In the genomic region with DNA sequence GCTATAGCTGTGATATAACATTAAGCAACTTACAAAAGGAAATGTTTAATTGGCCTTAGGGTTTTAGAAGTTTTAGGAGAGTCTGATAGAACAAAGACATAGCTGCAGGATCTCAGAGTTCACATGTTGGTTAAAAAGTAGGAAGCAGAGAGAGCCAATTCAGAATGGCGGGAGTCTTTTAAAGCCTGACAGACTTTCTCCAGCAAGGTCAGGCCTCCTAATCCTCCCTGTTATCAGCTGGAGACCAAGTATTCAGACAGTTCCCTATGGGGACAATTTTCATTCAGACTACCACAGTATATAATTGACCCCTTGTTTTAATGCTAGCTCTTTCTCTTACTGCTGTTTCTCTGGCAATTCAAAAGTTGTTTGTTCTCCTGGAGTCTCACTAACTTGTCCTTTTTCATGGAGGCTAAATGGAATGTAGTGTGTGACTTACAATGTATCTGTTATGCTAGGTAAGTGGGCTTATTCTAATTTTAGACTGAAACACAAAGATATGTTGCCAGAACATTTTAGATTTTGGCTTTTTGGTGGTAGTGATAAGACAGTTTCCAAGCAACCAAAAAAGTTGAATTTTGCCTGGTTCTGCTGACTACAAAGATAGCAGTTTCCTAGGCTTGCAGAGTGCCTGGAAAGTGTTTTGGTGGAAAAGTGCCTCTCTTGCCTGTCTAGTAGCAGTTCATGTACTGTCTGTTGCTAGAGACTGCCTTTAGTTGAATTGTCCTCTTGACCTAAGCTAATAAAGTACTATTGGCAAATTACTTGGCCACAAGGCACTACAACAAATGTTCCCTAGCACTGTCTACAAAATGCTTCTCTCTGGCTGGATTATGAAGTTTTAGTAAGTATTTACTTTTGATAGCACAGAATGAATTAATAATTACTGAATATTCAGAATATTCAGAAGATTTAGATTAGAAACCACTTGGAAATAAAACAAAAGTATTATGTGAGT, we compare ENCODE assay signal across 28 mouse cellular contexts. TPM values are rescaled to one million over a fixed set of nuclear protein-coding genes. Genes with fewer than 3 reads are reported as not detected.
A peak's percentile ranks its signal among the peaks of the same experiment; 100 is the strongest.
DNase-seq lines count a peak whose midpoint lies in the region; ATAC-seq lines count a peak whose summit lies in the region.
"Had no signal": no experiment of that assay in that cellular context is flagged by ENCODE, and none has a peak within 500 bp of the region (broad histone marks: within the 10 kb centered on the region; RNA-seq: fewer than 3 reads in every experiment).

No protein-coding gene starts in this region.

- WGBS in hindbrain, embryonic 13.5 days: 60% methylated on average over 1 of the region's 1 CpGs
- 69% methylated on average over 1 of the region's 1 CpGs for WGBS in hindbrain, embryonic 10.5 days
- WGBS in liver, embryonic 15.5 days (ENCODE audit: insufficient replicate concordance): 21% methylated on average over 1 of the region's 1 CpGs

- no peaks in the 10 kb centered on the region for H3K27me3 ChIP-seq in hindbrain, embryonic 13.5 days
- H3K27me3 ChIP-seq in hindbrain, embryonic 10.5 days (ENCODE audit: insufficient read depth, poor library complexity, severe bottlenecking): no peaks in the 10 kb centered on the region
- no peaks in the 10 kb centered on the region for H3K27me3 ChIP-seq in liver, embryonic 15.5 days
- H3K27me3 ChIP-seq: CH12.LX; forebrain, embryonic 12.5 days; hindbrain, embryonic 12.5 days; kidney, embryonic 15.5 days; limb, embryonic 15.5 days; midbrain, embryonic 13.5 days had no signal

- H3K4me3 ChIP-seq in hindbrain, embryonic 13.5 days: no peak overlapping the region
- H3K4me3 ChIP-seq in hindbrain, embryonic 10.5 days: no peak overlapping the region
- no peak overlapping the region for H3K4me3 ChIP-seq in liver, embryonic 15.5 days (replicated peaks)
- H3K4me3 ChIP-seq: embryonic facial prominence, embryonic 10.5 days; forebrain, embryonic 12.5 days; heart, embryonic 10.5 days; hindbrain, embryonic 12.5 days; kidney, embryonic 15.5 days; limb, embryonic 15.5 days; midbrain, embryonic 13.5 days had no signal

- no peaks in the 10 kb centered on the region for H3K9me3 ChIP-seq in hindbrain, embryonic 13.5 days
- no peaks in the 10 kb centered on the region for H3K9me3 ChIP-seq in hindbrain, embryonic 10.5 days
- no peaks in the 10 kb centered on the region for H3K9me3 ChIP-seq in liver, embryonic 15.5 days (replicated peaks)
- H3K9me3 ChIP-seq: embryonic facial prominence, embryonic 10.5 days; forebrain, embryonic 12.5 days; G1E; heart, embryonic 10.5 days; hindbrain, embryonic 12.5 days; kidney, embryonic 15.5 days; limb, embryonic 15.5 days; midbrain, embryonic 13.5 days had no signal

- no peak for DNase-seq in hindbrain, embryonic 10.5 days (ENCODE audit: low spot score)
- peak; percentile 26 for DNase-seq in MEL-GATA-1-ER (ENCODE audit: extremely low read depth, low read depth)
- DNase-seq in brain, adult 2 months (ENCODE audit: low read depth, low spot score): peak; percentile 9
- no peak for DNase-seq in thymus, postnatal 4 days
- DNase-seq in spleen, postnatal 14 days (ENCODE audit: low spot score in 2 of 2): no peak
- DNase-seq: adrenal gland, postnatal 14 days; B cell, adult 2 months; cerebellum, adult 11 months; cerebellum, adult 9-11 months; heart, postnatal 10 days; kidney, adult 11 months; kidney, postnatal 36 days; left cerebral cortex, postnatal 4 days; lung, postnatal 10 days; retina, postnatal 1 day; thymus, adult 2 months had no signal

- H3K4me2 ChIP-seq in hindbrain, embryonic 13.5 days: no peak overlapping the region
- H3K4me2 ChIP-seq in liver, embryonic 15.5 days: no peak overlapping the region
- H3K4me2 ChIP-seq: forebrain, embryonic 12.5 days; hindbrain, embryonic 12.5 days; kidney, embryonic 15.5 days; limb, embryonic 15.5 days; midbrain, embryonic 13.5 days had no signal

- H3K4me1 ChIP-seq in hindbrain, embryonic 13.5 days (replicated peaks): no peaks in the 10 kb centered on the region
- no peaks in the 10 kb centered on the region for H3K4me1 ChIP-seq in hindbrain, embryonic 10.5 days (replicated peaks)
- H3K4me1 ChIP-seq in liver, embryonic 15.5 days (replicated peaks): peaks cover 10% of the 10 kb centered on the region; the same call in 1 of the 2 replicates
- H3K4me1 ChIP-seq: embryonic facial prominence, embryonic 10.5 days; forebrain, embryonic 12.5 days; heart, embryonic 10.5 days; hindbrain, embryonic 12.5 days; kidney, embryonic 15.5 days; limb, embryonic 15.5 days; midbrain, embryonic 13.5 days had no signal

- no peak for ATAC-seq in hindbrain, embryonic 13.5 days (ENCODE audit: low FRiP score)
- ATAC-seq in liver, embryonic 15.5 days (ENCODE audit: insufficient read depth): no peak
- ATAC-seq: midbrain, embryonic 13.5 days had no signal

- H3K36me3 ChIP-seq in hindbrain, embryonic 13.5 days: peaks cover 2% of the 10 kb centered on the region
- H3K36me3 ChIP-seq in hindbrain, embryonic 10.5 days: peaks cover 58% of the 10 kb centered on the region
- no peaks in the 10 kb centered on the region; the same call in 1 of the 2 replicates for H3K36me3 ChIP-seq in liver, embryonic 15.5 days (replicated peaks)

- H3K9ac ChIP-seq in hindbrain, embryonic 13.5 days: no peak overlapping the region
- H3K9ac ChIP-seq in liver, embryonic 15.5 days: no peak overlapping the region
- H3K9ac ChIP-seq: forebrain, embryonic 12.5 days; hindbrain, embryonic 12.5 days; kidney, embryonic 15.5 days; limb, embryonic 15.5 days; midbrain, embryonic 13.5 days had no signal

- H3K27ac ChIP-seq in hindbrain, embryonic 13.5 days: 0 out of 2 replicates have a peak overlapping the region, but pooled peaks have one; percentile 8
- no peak overlapping the region for H3K27ac ChIP-seq in hindbrain, embryonic 10.5 days
- 0 out of 2 replicates have a peak overlapping the region, but pooled peaks have one; percentile 14 for H3K27ac ChIP-seq in liver, embryonic 15.5 days (replicated peaks)
- H3K27ac ChIP-seq: embryonic facial prominence, embryonic 10.5 days; forebrain, embryonic 12.5 days; heart, embryonic 10.5 days; hindbrain, embryonic 12.5 days; kidney, embryonic 15.5 days; limb, embryonic 15.5 days; midbrain, embryonic 13.5 days; stomach, postnatal 0 days had no signal

RNA-seq across cellular contexts. Expression of a gene that starts 15.5 kb away (rescaled TPM):
- 27.4 and 29.5 TPM in 2 replicates for polyA plus RNA-seq in hindbrain, embryonic 13.5 days (2015; fragmentation: Nextera tagmentation; extraction: Ambion mirVana)
- 27.0 and 27.1 TPM in 2 replicates for polyA plus RNA-seq in hindbrain, embryonic 10.5 days (2016; fragmentation: Nextera tagmentation; extraction: Ambion mirVana)
- 16.9 and 20.3 TPM in 2 replicates for polyA plus RNA-seq in liver, embryonic 15.5 days (2015; fragmentation: Nextera tagmentation; extraction: Ambion mirVana)

RNA-seq across cellular contexts. Expression of a gene that starts 39.0 kb away (rescaled TPM):
- polyA plus RNA-seq in hindbrain, embryonic 13.5 days (2015; fragmentation: Nextera tagmentation; extraction: Ambion mirVana): 33.0 and 35.6 TPM in 2 replicates
- polyA plus RNA-seq in hindbrain, embryonic 10.5 days (2016; fragmentation: Nextera tagmentation; extraction: Ambion mirVana): 42.1 and 54.9 TPM in 2 replicates
- 6.5 and 7.0 TPM in 2 replicates for polyA plus RNA-seq in liver, embryonic 15.5 days (2015; fragmentation: Nextera tagmentation; extraction: Ambion mirVana)

RNA-seq across cellular contexts. Expression of a gene that starts 45.5 kb away (rescaled TPM):
- polyA plus RNA-seq in hindbrain, embryonic 13.5 days (2015; fragmentation: Nextera tagmentation; extraction: Ambion mirVana): 6.2 and 6.7 TPM in 2 replicates
- polyA plus RNA-seq in hindbrain, embryonic 10.5 days (2016; fragmentation: Nextera tagmentation; extraction: Ambion mirVana): 2.6 and 3.3 TPM in 2 replicates
- polyA plus RNA-seq in liver, embryonic 15.5 days (2015; fragmentation: Nextera tagmentation; extraction: Ambion mirVana): 2.3 and 2.4 TPM in 2 replicates

RNA-seq across cellular contexts. Expression of a gene that starts 55.0 kb away (rescaled TPM):
- 19.9 and 21.1 TPM in 2 replicates for polyA plus RNA-seq in hindbrain, embryonic 13.5 days (2015; fragmentation: Nextera tagmentation; extraction: Ambion mirVana)
- 15.4 and 16.3 TPM in 2 replicates for polyA plus RNA-seq in hindbrain, embryonic 10.5 days (2016; fragmentation: Nextera tagmentation; extraction: Ambion mirVana)
- polyA plus RNA-seq in liver, embryonic 15.5 days (2015; fragmentation: Nextera tagmentation; extraction: Ambion mirVana): 14.9 and 15.5 TPM in 2 replicates

RNA-seq across cellular contexts. Expression of a gene that starts 55.0 kb away (rescaled TPM):
- 1.1 and 1.2 TPM in 2 replicates for polyA plus RNA-seq in hindbrain, embryonic 13.5 days (2015; fragmentation: Nextera tagmentation; extraction: Ambion mirVana)
- polyA plus RNA-seq in hindbrain, embryonic 10.5 days (2016; fragmentation: Nextera tagmentation; extraction: Ambion mirVana): 1.0 and 1.6 TPM in 2 replicates
- 1.2 and 1.3 TPM in 2 replicates for polyA plus RNA-seq in liver, embryonic 15.5 days (2015; fragmentation: Nextera tagmentation; extraction: Ambion mirVana)

Comparison
In these comparisons a context has a peak if more than half of its experiments do, and no peak if none do; other contexts are left out.
1. DNase-seq: peak in MEL-GATA-1-ER (single experiment) and brain, adult 2 months (single experiment); none in hindbrain, embryonic 10.5 days (single experiment), thymus, postnatal 4 days (single experiment) and spleen, postnatal 14 days (0 of 2).